Mouse (Mus musculus) heart, adult 11 months (tissue): ENCODE measurements at regions not wholly inside any gene's neighbourhood (a gene's known extent, or its start where the extent isn't known, plus 50 kb on each side); places are given as distances from the start of the nearest gene placed in this dataset.
A peak's percentile ranks its signal among the peaks of the same experiment; 100 is the strongest.

Experiments used
- DNase-seq: peaks from one replicate; pipeline ENCODE4 v3.0.0; 2022

DNA sequence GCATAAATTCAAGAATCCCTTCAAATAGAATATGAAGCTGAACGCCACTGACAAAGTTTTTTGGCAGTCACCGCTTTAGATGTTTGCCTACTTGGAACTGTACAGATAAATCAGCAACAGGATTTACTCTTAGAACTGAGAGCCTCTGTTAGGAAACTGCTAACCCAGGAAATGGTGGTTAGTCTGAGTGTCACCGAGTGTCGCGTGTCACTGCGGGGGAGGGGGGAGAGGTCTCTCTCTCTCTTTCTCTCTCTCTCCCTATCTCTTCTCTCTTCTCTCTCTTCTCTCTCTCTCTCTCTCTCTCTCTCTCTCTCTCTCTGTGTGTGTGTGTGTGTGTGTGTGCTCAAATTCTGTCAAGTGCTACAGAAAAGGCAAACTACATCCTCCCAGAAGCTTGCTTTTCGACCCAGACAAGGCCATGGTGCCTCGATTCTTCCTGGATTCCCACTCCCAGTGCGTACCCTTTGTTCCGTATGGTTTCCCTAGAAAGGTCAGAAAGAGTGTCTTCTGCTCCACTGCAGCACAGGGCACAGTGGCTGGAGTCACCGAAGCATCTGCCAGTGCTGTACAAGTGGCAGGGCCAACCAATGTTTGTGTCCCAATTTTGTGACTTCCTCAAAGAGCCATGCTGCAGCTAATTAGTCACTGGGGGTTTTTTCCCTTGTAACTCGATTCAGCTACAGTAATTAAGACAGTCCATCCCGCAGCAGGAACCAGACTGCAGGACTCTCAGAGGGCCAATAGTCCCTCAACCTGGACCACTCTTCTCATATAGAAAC lies 87.0 kb downstream of the Cog6 start:
- DNase-seq = peak; percentile 66

DNA sequence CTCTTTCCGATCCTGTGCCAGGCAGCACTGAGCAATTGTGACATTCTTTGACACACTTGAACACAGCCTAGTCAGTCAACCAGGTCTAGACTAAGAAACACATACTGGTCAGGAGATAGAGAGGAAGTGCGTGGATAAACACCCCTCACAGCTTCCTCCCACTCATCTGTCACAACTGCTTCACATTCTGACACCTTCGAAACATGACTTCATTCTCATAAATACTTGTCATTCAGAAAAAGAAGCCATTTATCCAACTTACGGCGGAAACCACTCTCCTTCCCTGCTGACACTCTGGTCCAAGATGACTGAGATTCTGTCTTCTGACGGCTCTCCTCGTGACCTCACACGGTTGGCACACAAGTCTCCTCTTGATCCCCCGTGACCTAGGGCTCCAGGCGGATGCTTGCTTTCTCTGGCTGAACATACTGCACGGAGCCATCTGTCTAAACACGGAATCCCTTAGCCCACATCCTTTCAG lies 89.6 kb downstream of the Cog6 start:
- DNase-seq = no peak

DNA sequence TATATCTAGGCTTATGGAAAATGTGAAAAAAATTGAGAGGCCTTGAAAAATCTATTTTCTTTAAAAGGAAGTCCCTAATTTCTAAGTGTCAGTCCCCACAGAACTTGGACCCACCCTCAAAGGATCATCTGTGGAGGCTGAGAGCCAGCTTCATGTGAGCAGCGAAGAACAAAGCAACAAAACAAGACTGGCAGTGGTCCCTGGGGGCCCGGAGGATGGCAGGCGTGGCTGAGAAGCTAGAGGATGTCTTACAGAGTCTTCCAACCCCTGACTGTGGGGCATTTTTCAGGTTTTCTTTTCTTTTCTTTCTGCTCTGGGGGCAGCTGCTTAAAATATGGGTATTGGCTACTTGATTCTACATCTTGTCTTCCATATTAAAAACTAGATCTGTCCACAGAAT lies 90.5 kb downstream of the Cog6 start:
- DNase-seq = no peak

DNA sequence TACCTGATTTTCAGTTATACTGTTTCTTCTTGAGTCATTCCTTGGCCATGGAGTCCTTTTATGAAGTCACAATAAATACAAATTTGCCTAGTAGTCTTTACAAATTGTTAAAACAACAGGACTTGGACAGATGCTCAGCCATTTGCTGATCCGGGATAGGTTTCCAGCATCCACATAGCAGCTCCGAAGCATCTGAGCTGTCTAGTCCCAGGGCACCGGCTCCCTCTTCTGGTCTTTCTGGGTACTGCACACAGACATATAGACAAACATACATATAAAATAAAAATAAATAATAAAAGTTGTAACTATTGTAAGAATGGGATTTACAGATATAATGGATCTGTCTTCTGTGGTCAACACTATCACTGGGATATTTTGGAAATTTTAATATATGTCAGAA lies 91.8 kb downstream of the Cog6 start:
- peak; percentile 81 for DNase-seq

DNA sequence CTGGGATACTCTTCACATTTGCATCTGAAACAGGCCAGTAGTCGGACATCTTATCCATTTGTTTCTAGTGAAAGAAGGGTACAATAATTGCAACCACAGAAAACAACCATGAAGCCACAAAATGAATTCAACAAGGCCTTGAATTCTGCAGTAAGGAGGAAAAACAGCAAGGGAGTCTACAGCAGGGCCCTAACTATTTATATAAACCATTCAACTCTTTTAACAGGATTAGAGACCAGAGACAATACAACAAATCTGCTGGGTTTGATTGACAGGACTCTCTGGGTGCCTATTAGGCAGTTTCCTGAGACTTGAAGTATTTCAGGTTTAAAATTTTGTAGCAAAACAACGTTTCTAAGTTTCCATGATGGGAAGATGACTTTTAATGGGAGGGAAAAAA lies 92.4 kb downstream of the Cog6 start:
- no peak for DNase-seq

DNA sequence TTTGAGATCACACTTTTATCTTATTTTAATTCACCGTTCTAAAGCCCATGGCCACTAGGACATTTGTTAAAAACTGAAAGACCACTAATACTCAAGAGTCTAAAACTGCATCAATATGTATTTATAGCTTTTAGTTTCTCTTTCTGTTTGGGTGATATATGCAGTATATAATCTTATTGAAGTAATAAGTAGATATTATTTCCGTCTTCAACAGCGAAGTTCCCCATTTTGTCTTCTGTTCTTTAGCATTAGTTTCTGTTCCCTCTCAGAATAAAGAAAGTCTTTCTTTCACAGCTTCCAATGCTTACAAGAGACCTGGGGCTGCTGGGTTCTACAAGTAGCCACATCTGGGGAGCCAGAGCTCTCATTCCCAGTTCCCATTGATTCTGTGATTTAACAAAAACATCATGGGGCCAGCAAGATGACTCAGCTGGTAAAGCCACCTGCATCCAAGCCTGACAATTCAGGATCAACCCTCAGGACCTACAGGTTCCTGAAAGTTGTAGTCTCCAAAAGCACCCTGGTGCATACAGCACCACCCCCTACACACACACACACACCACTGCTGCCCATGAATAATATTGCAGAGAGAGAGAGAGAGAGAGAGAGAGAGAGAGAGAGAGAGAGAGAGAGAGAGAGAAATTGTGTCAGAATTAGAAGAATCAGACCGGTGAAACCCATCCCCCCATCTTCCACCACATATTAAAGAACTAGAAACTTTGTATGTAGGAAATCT lies 93.0 kb downstream of the Cog6 start:
- DNase-seq = peak; percentile 37

DNA sequence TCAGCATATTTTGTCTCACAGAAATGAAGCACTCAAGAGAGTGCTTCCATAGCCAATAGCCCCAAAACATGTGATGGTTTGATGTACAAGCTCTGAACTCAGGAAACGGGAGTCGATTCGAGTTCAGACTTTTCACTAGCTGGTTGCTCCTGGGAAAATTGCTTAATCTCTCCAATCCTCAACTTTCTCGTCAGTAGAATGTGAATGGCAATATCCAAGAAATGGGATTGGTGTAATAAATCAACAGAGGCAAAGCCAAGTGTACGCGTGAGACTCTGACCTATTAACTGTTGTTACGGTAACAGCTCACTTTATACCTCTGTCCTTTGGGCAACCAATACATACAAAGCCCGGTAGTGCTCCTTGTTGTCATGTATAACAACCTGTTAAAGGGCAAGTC lies 94.6 kb downstream of the Cog6 start:
- no peak for DNase-seq

DNA sequence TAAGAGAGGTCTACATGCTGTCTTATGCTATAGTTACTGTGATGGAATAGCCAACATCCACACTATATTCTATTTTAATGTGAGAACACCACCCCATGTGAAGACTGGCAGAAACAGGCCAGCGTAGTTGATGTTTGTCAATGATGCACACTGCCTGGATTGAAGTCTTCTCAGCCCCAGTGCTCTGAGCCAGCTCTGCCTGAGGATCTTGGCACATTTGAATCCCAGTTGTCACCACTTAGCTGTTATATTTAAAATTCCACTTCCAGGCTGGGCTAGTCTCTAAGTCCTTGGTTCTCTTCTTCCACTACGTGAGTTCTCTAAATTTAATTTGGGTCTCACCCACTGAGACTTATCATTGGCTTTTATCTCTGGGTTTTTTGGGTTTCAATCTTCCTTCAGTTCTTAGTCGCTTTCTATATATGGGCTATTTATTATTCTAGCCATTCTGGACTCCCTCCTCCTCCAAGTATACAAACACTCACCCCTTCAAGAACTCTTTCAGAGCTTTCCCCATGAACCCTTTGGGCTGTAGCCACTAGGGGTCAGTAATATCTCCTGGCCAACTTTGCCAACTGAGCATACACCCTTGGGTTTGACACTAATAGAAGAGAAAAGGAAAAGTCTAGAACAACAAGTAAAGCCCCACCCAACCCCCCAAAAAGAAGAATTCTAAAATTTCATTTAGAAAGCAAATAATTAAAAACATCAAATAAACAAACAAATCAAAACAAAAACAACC lies 110.0 kb downstream of the Cog6 start:
- peak; percentile 86 for DNase-seq

DNA sequence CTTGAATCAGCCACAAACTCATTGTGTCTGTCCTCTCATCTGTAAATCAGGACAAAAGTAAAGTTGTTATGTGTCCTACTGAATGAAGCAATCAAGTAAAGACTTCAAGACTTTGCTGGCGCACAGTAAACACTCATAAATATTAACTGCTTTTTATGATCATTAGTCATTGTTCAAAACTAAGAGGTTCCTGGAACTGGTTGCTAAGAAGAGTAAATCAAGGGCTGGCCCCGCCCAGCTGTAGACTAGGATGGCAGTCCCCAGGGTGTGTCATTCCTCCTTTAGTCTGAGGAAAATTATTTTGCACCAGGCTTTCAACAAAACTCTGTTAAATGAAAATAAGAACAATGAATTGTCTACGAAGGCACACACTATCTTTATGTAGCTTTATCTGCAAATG lies 113.0 kb downstream of the Cog6 start:
- DNase-seq = no peak

DNA sequence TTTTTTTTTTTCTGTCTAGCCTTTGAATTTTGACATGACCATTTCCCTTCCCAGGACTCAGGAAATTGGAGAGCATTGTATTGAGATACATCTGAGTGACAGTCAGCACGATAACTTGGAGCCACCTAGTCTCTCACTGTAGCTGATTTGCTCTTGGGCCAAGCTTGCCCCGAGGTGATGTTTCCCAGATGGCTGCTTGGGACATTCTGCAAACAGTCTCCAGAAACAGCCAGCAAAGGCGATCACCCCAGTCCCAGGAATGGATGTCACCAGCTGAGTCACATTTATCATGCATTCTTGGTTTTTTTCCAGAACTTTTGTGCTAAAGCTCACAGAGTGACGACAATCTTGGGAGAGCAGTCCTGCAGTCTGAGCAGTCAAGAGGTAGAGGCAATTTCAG lies 119.4 kb downstream of the Cog6 start:
- peak; percentile 97 for DNase-seq

DNA sequence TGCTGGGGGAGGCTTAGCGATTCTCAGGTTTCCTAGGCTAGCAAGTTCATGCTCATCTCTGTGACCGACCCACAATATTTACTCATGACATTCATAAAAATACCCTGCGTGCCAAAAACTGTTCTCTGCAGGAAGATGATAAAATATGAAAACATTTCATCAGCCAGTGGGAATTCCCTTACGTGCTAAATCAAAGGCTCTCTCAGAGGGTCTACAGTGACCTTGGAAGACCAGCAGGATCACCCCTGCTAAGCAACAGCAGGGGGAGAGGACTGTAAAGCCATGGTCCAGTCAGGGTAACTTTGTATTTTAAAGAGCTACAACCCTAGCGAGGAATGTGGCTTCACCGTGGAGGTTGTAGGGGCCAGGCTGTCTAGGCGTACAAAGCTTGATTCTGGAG lies 120.6 kb downstream of the Cog6 start:
- peak; percentile 84 for DNase-seq

DNA sequence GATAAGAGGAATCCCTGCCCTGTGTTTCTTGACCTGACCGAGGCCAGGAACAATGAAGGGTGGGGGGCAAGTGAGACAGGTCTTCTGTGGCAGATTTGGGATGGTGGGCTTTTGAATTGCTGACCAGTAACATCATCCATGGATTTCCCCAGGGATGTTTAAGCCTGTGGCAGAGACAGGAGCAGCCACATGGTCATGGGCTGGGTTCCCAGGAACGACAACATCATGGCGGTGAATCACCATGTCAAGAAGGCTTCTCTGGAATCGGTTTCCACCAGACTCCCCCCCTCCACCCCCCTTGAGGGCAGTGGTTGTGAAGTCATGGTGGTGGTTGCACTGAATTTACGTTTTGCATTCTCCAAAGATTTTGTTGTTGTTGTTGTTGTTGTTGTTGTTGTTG lies 121.3 kb downstream of the Cog6 start:
- DNase-seq = peak; percentile 88

DNA sequence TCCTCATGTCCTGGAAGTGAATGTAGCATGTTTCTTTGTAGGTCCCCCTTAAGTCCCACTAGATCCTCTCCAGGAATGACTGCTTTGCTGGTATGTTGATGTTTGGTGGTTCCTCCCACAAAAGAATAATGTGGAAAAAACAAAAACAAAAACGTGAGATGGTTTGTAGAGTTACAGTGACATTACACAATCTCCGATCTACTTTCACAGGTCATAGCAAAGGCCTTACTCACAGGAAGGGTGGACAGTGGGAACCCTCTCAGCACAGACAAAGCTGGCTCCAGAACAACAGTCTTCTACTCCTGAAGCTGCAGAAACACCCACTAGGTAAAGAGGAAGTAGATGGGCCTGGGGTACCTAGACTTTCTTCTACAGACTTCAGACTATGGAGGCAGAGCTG lies 122.2 kb downstream of the Cog6 start:
- DNase-seq = peak; percentile 72

DNA sequence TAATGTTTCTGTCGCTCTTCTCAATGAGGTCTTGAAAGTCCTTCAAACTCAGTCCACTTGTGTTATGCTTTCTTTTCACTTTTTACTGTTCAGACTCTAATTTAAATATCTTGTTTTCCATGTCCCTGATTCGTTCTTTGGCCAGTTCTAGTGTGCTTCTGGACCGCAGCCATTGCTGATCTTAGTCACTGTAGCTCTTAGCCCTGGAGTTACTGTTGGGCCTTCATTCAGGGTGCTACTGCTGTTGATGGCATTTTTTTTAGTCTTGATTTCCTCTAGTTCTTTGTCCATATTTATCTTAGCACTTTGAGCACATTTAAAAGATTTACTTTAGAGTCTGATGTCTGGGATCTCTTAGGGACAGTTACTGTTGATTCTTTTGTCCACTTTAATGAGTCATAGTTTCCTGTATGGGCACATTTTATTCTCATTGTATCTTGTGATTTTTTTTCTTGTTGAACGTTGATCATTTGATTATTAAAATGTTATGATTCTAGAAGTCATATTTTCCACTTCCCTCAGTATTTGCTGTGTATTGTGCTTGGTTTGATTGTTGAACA lies 127.8 kb downstream of the Cog6 start:
- peak; percentile 91 for DNase-seq

DNA sequence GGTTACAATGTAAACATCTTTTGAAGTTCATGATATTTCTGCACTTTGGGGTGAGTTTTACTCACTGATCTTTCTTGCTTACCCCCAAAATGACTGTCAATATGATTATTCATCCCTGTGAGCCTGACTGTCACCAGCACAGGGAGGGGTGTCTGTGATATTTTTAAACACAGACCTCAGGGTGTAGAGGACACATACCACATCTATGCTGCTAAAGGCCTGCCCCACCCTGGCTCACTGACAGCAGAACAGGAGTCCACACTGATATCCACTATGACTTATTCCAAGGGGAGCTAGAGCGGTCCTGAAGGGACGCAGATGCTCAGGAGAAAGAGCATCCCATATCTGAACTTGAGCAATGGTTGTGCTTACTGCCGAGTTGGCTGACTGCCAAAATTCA lies 135.1 kb downstream of the Cog6 start:
- DNase-seq = peak; percentile 90

DNA sequence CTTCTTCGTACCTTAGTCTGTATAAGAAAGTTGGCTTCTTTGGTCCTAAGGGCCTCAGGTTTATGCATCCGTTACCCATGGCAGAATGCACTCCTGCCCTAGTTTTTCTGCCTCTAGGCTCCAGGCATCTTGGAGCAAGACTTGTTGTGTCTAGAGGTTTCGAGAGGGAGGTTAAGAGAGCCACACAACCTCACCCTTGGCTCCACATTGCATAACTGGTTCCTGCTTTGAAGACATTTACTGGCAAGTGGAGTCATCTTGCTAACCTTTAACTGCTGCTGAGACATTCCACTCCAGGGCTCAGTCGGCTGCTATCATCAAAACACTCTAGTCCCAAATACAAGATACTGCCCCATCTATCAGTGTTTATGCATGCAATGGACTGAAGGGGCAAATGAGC lies 135.9 kb downstream of the Cog6 start:
- peak; percentile 67 for DNase-seq

DNA sequence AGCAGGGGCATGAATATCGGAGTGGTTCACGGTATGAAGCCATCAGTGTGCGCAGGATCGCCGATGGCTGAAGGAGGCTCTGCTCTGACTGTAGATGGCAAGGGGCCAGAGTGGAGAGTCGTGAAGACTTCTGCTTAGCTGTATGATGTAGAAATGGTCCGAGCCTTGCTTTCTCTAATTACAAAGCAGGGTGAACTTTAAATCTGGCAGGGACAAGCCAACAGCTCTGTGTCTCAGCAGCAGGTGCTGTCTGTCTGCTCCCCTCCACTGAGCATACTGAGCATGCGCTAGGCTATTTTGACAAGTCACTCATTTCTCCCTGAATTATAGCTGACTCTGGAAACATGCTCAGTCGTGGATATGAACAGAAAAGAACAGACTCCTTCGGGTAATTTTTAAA lies 137.3 kb downstream of the Cog6 start:
- peak; percentile 70 for DNase-seq

DNA sequence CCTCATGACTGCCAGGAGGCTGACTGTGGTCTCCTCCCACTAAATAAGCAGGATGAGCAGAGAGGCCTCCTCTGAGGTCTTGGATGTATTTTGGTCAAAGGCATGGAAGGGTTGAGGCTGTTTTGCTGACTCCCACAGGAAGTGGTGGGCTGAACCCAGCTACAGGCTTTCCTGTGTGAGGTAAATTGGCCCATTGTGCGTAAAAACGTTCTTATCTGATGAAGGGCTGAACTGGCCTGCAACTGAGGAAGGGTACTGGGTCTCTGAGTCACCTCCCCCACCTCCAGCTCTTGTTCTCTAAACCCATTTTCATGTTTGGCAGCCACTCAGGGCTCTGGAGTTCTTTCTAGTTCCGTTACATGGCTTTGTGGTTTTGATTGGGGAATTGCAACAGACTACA lies 138.7 kb downstream of the Cog6 start:
- peak; percentile 89 for DNase-seq

DNA sequence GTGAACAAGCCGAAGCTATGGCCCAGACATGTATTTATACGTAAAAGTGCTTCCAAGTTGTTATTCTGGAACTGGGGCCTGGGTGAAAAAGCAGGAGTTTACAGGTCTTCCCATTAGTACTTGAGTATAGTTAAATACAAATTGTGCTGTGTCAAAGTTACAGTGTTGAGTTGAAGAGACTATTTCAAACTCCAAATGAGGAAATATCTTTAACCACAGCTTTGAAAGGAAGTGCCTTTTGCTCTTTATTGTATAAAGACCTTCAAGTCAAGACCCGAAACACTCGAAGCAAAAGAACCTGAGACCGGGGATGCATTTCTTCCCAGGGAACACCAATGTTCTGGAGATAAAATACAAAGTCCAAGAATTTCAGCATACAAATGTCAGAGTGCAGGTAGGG lies 144.8 kb downstream of the Cog6 start:
- no peak for DNase-seq

DNA sequence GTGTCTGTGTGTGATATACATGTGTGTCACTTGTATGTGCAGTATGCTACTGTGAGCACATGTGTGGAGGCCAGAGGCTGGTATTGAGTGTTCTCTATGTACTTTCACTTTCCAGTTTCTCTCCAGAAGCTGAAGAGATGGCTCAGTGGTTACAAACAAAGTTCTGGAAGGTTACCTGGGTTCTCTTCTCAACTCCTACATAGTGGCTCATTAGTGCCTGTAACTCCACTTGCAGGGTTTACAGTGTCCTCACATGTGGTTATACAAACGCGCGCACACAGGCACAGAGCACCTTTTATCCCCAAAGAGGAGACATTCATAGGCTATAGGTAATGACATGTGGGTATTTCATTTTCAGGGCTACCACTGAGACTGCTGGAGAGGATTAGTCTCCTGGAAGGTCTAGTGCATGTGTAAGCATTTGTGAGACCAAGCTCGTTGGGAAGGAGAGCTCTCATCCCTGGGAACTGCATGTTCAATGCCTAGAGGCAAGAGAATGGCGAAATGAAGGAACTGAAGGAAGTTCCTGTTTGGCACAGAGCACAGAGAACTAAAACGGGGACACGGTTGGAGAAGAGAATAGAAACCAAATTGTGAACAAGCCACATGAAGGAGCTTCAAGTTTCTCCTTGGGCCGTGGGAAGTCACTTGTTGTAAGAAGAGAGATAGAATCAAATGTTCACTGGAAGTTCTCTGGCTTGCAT lies 153.7 kb downstream of the Cog6 start:
- no peak for DNase-seq

DNA sequence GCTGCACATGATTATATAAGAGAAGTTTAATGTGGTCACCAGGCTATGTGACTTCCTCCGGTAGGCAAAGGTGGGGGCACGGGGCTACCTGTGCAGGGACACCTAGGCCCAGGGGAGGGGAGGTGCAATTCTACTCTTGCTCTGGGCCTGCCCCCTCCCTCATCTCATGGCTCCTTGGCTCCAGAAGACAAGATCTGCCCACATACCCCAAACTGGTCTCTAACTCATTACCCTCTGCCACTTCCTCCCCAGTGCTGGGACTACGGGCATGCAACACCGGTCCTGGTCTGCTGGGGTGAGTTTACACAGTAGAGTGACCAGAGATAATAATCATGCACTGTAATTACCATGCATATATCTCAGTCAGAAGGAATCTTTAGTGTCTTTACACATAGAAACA lies 155.0 kb downstream of the Cog6 start:
- DNase-seq = no peak

DNA sequence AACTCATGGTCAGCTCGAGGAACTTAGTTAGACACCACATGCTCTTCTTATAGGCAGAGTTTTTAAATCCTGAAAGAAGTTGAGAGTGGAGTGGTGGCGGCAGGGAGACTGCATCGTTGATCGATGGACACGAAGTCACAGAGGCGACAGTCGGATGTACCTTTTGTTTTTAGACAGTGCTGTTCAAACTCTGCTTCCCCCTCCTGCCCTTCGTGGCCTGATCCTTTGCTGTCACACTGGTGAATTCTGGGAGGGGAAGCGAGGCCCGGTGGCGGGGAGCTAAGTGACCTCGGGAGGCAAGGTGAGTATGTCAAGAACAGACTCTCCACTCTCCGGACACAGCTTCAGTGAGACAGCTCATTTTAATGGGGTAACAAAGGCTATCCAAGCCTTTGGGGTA lies 155.5 kb downstream of the Cog6 start:
- DNase-seq = peak; percentile 75

DNA sequence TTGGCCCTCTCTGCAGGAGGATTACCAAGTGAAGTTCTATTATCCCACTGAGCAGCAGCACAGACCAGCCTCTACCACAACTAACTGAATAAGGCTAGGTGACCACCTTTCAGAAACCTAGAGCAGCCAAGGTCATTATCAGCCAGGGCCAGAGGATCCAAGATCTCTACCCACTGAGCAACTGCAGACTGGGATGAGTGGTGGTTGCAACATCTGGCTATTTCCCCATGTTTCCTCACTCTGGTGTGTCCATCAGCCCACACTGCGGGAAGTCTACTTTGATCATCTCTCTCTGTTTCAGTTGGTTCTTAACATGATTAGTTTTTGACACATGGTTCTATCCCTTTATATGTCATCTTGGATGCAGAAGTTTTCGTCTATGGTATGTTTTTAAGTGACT lies 157.2 kb downstream of the Cog6 start:
- DNase-seq = no peak
